Mouse (Mus musculus): ENCODE data around the gene Prkca.

DNA sequence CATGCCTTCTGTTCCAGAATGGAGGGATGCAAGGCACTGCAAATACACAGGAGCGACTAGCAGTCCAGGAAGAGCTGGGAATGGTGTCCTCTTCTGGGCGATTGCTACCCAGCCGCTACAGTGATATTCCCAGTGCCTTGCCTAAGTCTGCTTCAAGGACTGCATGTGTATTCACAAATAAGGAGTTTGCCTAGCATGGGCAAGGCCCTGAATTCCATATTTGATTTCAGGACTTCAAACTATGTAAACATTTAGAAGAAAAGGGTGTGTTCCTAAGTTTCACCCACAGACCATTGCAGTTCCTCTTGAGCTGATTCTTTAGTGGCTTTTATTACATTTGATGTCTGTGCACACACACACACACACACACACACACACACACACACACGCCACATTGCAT, 39.9 kb downstream of the Prkca start:
- TF ChIP-seq ZNF384 (IDR thresholded peaks at IDR 0.05; ENCODE audit: low read depth, low read length) (no peak), HCFC1 (IDR thresholded peaks at IDR 0.05; ENCODE audit: borderline replicate concordance, insufficient read depth, low read length) (no peak), ZC3H11A (IDR thresholded peaks at IDR 0.05; ENCODE audit: borderline replicate concordance, low read depth, low read length) (no peak)
